Mouse (Mus musculus) adrenal gland, postnatal 25 days (tissue): ENCODE measurements around the gene Ifi35. TPM values are rescaled to one million over a fixed set of nuclear protein-coding genes. Genes with fewer than 3 reads are reported as not detected.
"Not testable (repeated sequence)": the region's sequence is repeated elsewhere in the genome, so short reads cannot be mapped to it uniquely, and the experiment has no call there.

Source experiments
- DNase-seq: peaks from one replicate; pipeline ENCODE4 v3.0.0; 2021; ENCODE audit warnings: mixed read lengths
- microRNA-seq, 2 experiments: library from miRNA; unstranded; fragments of <30 nt; microRNA quantifications; one replicate each; pipeline ENCODE4 v1.2.0; 2021
- total RNA-seq: library from RNA; stranded (reverse); gene quantifications from 2 replicates; pipeline ENCODE4 v1.2.3, GENCODE M21; 2021

Ifi35 gene
- total RNA-seq, 1 experiment from 2014 or later = 39.5 TPM

- no peak for DNase-seq
Measured at GRCm38 (mm10) chr11:101468731-101469130, 20.5 kb downstream of the Ifi35 start.

- DNase-seq = no peak
Measured at GRCm38 (mm10) chr11:101469155-101469554, 20.9 kb downstream of the Ifi35 start.

GRCm38 (mm10) chr11:101470206-101470605 is 22.0 kb downstream of the Ifi35 start:
- no peak for DNase-seq

- DNase-seq = no peak
Measured at GRCm38 (mm10) chr11:101471926-101472325, 23.7 kb downstream of the Ifi35 start.

GRCm38 (mm10) chr11:101472336-101472735 is 24.1 kb downstream of the Ifi35 start:
- DNase-seq = no peak

GRCm38 (mm10) chr11:101473686-101474085 is 25.5 kb downstream of the Ifi35 start:
- not testable (repeated sequence) for DNase-seq

GRCm38 (mm10) chr11:101474298-101474697 is 26.1 kb downstream of the Ifi35 start:
- no peak for DNase-seq

GRCm38 (mm10) chr11:101476361-101476760 is 28.2 kb downstream of the Ifi35 start:
- DNase-seq = not testable (repeated sequence)

GRCm38 (mm10) chr11:101477194-101477551 is 29.0 kb downstream of the Ifi35 start:
- no peak for DNase-seq

- no peak for DNase-seq
Measured at GRCm38 (mm10) chr11:101477552-101478211, 29.5 kb downstream of the Ifi35 start.

- DNase-seq = no peak
Measured at GRCm38 (mm10) chr11:101479171-101479635, 31.0 kb downstream of the Ifi35 start.

- DNase-seq = no peak
Measured at GRCm38 (mm10) chr11:101480912-101481311, 32.7 kb downstream of the Ifi35 start.

- DNase-seq = no peak
Measured at GRCm38 (mm10) chr11:101483804-101484203, 35.6 kb downstream of the Ifi35 start.

GRCm38 (mm10) chr11:101484245-101484644 is 36.0 kb downstream of the Ifi35 start:
- DNase-seq = no peak

GRCm38 (mm10) chr11:101484814-101485213 is 36.6 kb downstream of the Ifi35 start:
- DNase-seq = no peak

- DNase-seq = no peak
Measured at GRCm38 (mm10) chr11:101485509-101486028, 37.4 kb downstream of the Ifi35 start.

GRCm38 (mm10) chr11:101486126-101486525 is 37.9 kb downstream of the Ifi35 start:
- no peak for DNase-seq

GRCm38 (mm10) chr11:101506269-101506780 is 58.1 kb downstream of the Ifi35 start:
- no peak for DNase-seq

GRCm38 (mm10) chr11:101507090-101507489 is 58.9 kb downstream of the Ifi35 start:
- no peak for DNase-seq

Small RNA genes lying within 50 kb of the gene (microRNA-seq; reads per million reads assigned to microRNA genes)
- gene Mir6929 = 0 reads per million in 2 experiments

Other genes starting within 250 kb of the Ifi35 start
- gene Ezh1, start 221.9 kb upstream of the Ifi35 start, total RNA-seq = 37.3 and 49.6 TPM in 2 replicates
- 53.9 and 57.0 TPM in 2 replicates for gene Ramp2, start 202.4 kb upstream of the Ifi35 start, total RNA-seq
- 112 and 116 TPM in 2 replicates for gene Vps25, start 194.7 kb upstream of the Ifi35 start, total RNA-seq
- 1.7 and 2.6 TPM in 2 replicates for gene Wnk4, start 187.8 kb upstream of the Ifi35 start, total RNA-seq
- 0.67 and 0.73 TPM in 2 replicates for gene Cntd1, start 169.4 kb upstream of the Ifi35 start, total RNA-seq
- gene Coa3, start 169.3 kb upstream of the Ifi35 start, total RNA-seq = 67.9 and 74.9 TPM in 2 replicates
- gene Becn1, start 146.1 kb upstream of the Ifi35 start, total RNA-seq = 117 and 159 TPM in 2 replicates
- gene Psme3, start 132.2 kb upstream of the Ifi35 start, total RNA-seq = 126 and 131 TPM in 2 replicates
- gene Aoc2, start 123.3 kb upstream of the Ifi35 start, total RNA-seq = 4.6 and 6.5 TPM in 2 replicates
- gene Aoc3, start 117.8 kb upstream of the Ifi35 start, total RNA-seq = 30.8 and 35.7 TPM in 2 replicates
- gene G6pc, start 80.8 kb upstream of the Ifi35 start, total RNA-seq = 1.8 TPM in 2 replicates
- gene Aarsd1, start 30.8 kb upstream of the Ifi35 start, total RNA-seq = 34.0 and 36.3 TPM in 2 replicates
- 3.7 and 4.2 TPM in 2 replicates for gene Gm27029, start 23.6 kb upstream of the Ifi35 start, total RNA-seq
- 26.3 and 26.4 TPM in 2 replicates for gene Rundc1, start 23.3 kb upstream of the Ifi35 start, total RNA-seq
- gene Ptges3l, start 23.1 kb upstream of the Ifi35 start, total RNA-seq = 3.2 and 3.9 TPM in 2 replicates
- gene Rpl27, start 6.1 kb upstream of the Ifi35 start, total RNA-seq = 74.2 and 91.6 TPM in 2 replicates
- gene Rnd2, start 16.6 kb downstream of the Ifi35 start, total RNA-seq = 8.1 and 11.1 TPM in 2 replicates
- 104 and 112 TPM in 2 replicates for gene Vat1, start 17.8 kb downstream of the Ifi35 start, total RNA-seq
- 3.5 and 3.9 TPM in 2 replicates for gene Brca1, start 103.5 kb downstream of the Ifi35 start, total RNA-seq
- gene Nbr1, start 103.7 kb downstream of the Ifi35 start, total RNA-seq = 156 and 164 TPM in 2 replicates
- gene Tmem106a, start 133.8 kb downstream of the Ifi35 start, total RNA-seq = 11.4 and 14.1 TPM in 2 replicates
- gene Gm11634, start 150.8 kb downstream of the Ifi35 start, total RNA-seq = not detected in 2 replicates
- gene Rdm1, start 178.8 kb downstream of the Ifi35 start, total RNA-seq = 29.9 and 37.3 TPM in 2 replicates
- gene Arl4d, start 217.1 kb downstream of the Ifi35 start, total RNA-seq = 5.9 and 8.9 TPM in 2 replicates